Mouse (Mus musculus) megakaryocyte, embryonic 14.5 days (primary cell): ENCODE data around the gene Guk1.

ENCODE experiments used
- FLI1 ChIP-seq: IDR thresholded peaks from 2 replicates; pipeline ENCODE4 v1.6.1; 2012; ENCODE audit warnings: low read length, inconsistent platforms, mixed read lengths
- GATA1 ChIP-seq: IDR thresholded peaks from 3 replicates; pipeline ENCODE4 v1.6.1; 2012; ENCODE audit warnings: mixed read lengths, low read length, inconsistent platforms, borderline replicate concordance

- TF ChIP-seq GATA1 (no peak), FLI1 (no peak)
Observed at GRCm38 (mm10) chr11:59202081-59202995, 10.3 kb upstream of the Guk1 start, which contains the start of gene Mrpl55.
